Mouse (Mus musculus): ENCODE data around the gene Shd. TPM values are rescaled to one million over a fixed set of nuclear protein-coding genes. Genes with fewer than 3 reads are reported as not detected.

Gene Shd
- total and polyA plus RNA-seq, 3 experiments = 0.46 to 0.87 (median 0.47) TPM

DNA sequence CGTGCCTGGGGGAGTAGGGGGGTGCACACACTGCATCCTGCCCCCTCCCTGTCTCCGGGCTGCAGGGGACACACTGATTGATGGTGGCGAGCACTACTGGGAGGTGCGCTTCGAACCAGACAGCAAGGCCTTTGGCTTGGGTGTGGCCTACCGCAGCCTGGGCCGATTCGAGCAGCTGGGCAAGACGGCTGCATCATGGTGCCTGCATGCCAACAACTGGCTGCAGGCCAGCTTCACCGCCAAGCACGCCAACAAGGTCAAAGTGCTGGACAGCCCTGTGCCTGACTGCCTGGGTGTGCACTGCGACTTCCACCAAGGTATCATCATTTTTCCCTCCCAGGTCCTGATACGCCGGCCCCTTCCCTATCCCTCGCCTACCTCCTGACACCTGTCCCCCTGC is 25.7 kb downstream of the Shd start:
- Histone ChIP-seq H3K4me2 (ENCODE audit: insufficient read depth, low read depth, poor library complexity, severe bottlenecking) (no peak overlapping the region), H3K79me2 (replicated peaks; ENCODE audit: control insufficient read depth, extremely low read depth, insufficient read depth, poor library complexity, severe bottlenecking) (no peaks in the 10 kb centered on the region), H3K4me1 (ENCODE audit: control insufficient read depth in 1 of 2, insufficient read depth in 2 of 2) (no peaks in the 10 kb centered on the region), H3K9ac (ENCODE audit: insufficient read depth, low read depth) (no peak overlapping the region), H3K4me3 (replicated peaks in 1 of 3; ENCODE audit: low read depth in 2 of 3, low read length in 2 of 3, poor library complexity in 1 of 3) (no peak overlapping the region), H3K9me3 (replicated peaks; ENCODE audit: low read length) (peaks cover 8% of the 10 kb centered on the region), H3K36me3 (replicated peaks in 1 of 2; ENCODE audit: control insufficient read depth in 1 of 2, insufficient read depth in 1 of 2, low read length in 1 of 2) (no peaks in the 10 kb centered on the region), H3K27me3 (replicated peaks) (peaks cover 51% of the 10 kb centered on the region), H3K27ac (ENCODE audit: insufficient read depth, low read depth) (no peak overlapping the region)
- TF ChIP-seq SMC3 (IDR thresholded peaks at IDR 0.05; ENCODE audit: low read depth, low read length) (no peak), POLR2AphosphoS2 (IDR thresholded peaks at IDR 0.05; ENCODE audit: low read depth, low read length) (no peak), UBTF (IDR thresholded peaks at IDR 0.05; ENCODE audit: low read depth, low read length) (no peak), SIN3A (IDR thresholded peaks at IDR 0.05; ENCODE audit: low read length) (no peak), RCOR1 (conservative IDR thresholded peaks at IDR 0.05; ENCODE audit: low read depth, low read length) (no peak), CHD1 (IDR thresholded peaks at IDR 0.05; ENCODE audit: low read depth, low read length) (no peak)
- no peak for DNase-seq (ENCODE audit: extremely low read depth)
- in situ Hi-C loops (cut with MboI; ENCODE audit: low pct_ligation_motif_present, low pct_unique_long_range_greater_than_20kb, low sequenced_read_pairs) = no loop called here
- dilution Hi-C loops (cut with MboI; ENCODE audit: extremely low pct_ligation_motif_present, extremely low pct_unique_long_range_greater_than_20kb, low sequenced_read_pairs) = no loop called here

DNA sequence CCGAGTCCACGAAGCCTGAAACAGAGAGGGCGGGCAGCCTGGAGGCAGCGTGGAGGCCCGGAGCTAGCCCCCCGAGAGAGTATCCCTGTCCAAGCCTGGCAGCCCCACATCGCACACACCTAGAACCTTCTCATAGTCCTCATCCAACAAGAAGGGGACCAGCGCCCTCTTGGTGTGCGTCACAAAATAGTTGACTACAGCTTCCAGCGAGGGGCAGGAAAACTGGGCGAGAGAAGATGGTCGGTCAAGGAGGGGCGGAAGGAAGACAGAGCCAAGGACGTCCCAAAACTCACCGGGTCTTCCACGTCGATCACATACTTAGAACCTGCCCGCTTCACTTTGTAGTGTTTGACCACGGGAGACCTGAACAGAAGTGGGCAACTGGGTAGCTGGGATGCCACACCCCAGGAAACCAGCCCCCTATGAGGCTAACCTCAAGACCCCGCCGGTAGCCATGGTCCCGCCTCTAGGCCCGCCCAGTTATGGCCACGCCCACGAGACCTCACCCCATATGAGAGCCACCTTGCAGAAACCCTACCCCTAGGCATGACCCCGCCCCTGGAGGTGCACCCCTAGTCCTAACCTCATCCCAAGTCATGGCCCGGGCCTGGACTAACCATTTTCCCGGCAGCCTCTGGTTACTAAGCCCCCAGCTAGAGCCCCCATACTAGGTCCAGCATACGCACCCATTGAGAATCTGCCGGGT is 29.7 kb downstream of the Shd start:
- Histone ChIP-seq H3K4me3 (replicated peaks in 1 of 3; ENCODE audit: low read depth in 2 of 3, low read length in 2 of 3, poor library complexity in 1 of 3) (no peak overlapping the region), H3K4me1 (ENCODE audit: control insufficient read depth in 1 of 2, insufficient read depth in 2 of 2) (peaks cover 0 to under 1% of the 10 kb centered on the region in 2 experiments; a peak in 2 of 4 replicates), H3K9me3 (replicated peaks; ENCODE audit: low read length) (peaks cover 11% of the 10 kb centered on the region), H3K27me3 (replicated peaks) (peaks cover 26% of the 10 kb centered on the region), H3K79me2 (replicated peaks; ENCODE audit: control insufficient read depth, extremely low read depth, insufficient read depth, poor library complexity, severe bottlenecking) (no peaks in the 10 kb centered on the region), H3K4me2 (ENCODE audit: insufficient read depth, low read depth, poor library complexity, severe bottlenecking) (no peak overlapping the region), H3K27ac (ENCODE audit: insufficient read depth, low read depth) (no peak overlapping the region), H3K9ac (ENCODE audit: insufficient read depth, low read depth) (no peak overlapping the region), H3K36me3 (replicated peaks in 1 of 2; ENCODE audit: control insufficient read depth in 1 of 2, insufficient read depth in 1 of 2, low read length in 1 of 2) (no peaks in the 10 kb centered on the region)
- dilution Hi-C loops (cut with MboI; ENCODE audit: extremely low pct_ligation_motif_present, extremely low pct_unique_long_range_greater_than_20kb, low sequenced_read_pairs) = no loop called here
- TF ChIP-seq PAX5 (IDR thresholded peaks at IDR 0.05; ENCODE audit: low read length) = no peak
- TF ChIP-seq POLR2AphosphoS2 (IDR thresholded peaks at IDR 0.05; ENCODE audit: low read depth, low read length) = no peak
- no peak for TF ChIP-seq KAT2A (IDR thresholded peaks at IDR 0.05; ENCODE audit: insufficient replicate concordance, low read length)
- no peak for TF ChIP-seq RAD21 (IDR thresholded peaks at IDR 0.05; ENCODE audit: low read depth, low read length)
- no peak for TF ChIP-seq ZMIZ1 (IDR thresholded peaks at IDR 0.05; ENCODE audit: low read depth, low read length)
- no peak for TF ChIP-seq JUN (IDR thresholded peaks at IDR 0.05; ENCODE audit: insufficient read depth, low read depth, low read length)
- no peak for TF ChIP-seq GABPA (IDR thresholded peaks at IDR 0.05; ENCODE audit: insufficient replicate concordance, low read depth, low read length)
- no peak for TF ChIP-seq UBTF (IDR thresholded peaks at IDR 0.05; ENCODE audit: low read depth, low read length)
- TF ChIP-seq RCOR1 (conservative IDR thresholded peaks at IDR 0.05; ENCODE audit: low read depth, low read length) = no peak
- no peak for TF ChIP-seq SIN3A (IDR thresholded peaks at IDR 0.05; ENCODE audit: low read length)
- TF ChIP-seq MEF2A (IDR thresholded peaks at IDR 0.05; ENCODE audit: borderline replicate concordance, low read depth, low read length) = no peak
- TF ChIP-seq MYC (IDR thresholded peaks at IDR 0.05; ENCODE audit: low read depth, low read length) = no peak
- TF ChIP-seq MAX (IDR thresholded peaks at IDR 0.05; ENCODE audit: low read length) = no peak
- TF ChIP-seq IRF4 (IDR thresholded peaks at IDR 0.05; ENCODE audit: low read depth, low read length) = no peak
- no peak for TF ChIP-seq NRF1 (IDR thresholded peaks at IDR 0.05; ENCODE audit: low read depth, low read length)
- no peak for TF ChIP-seq EP300 (IDR thresholded peaks at IDR 0.05; ENCODE audit: low read length)
- TF ChIP-seq JUND (conservative IDR thresholded peaks at IDR 0.05; ENCODE audit: low read depth, low read length) = no peak
- TF ChIP-seq POLR2A (IDR thresholded peaks at IDR 0.05; ENCODE audit: low read depth, low read length) = no peak
- TF ChIP-seq BHLHE40 (IDR thresholded peaks at IDR 0.05; ENCODE audit: low read depth, low read length) = no peak
- no peak for TF ChIP-seq TCF12 (IDR thresholded peaks at IDR 0.05; ENCODE audit: low read depth, low read length)
- no peak for DNase-seq (ENCODE audit: extremely low read depth)
- in situ Hi-C loops (cut with MboI; ENCODE audit: low pct_ligation_motif_present, low pct_unique_long_range_greater_than_20kb, low sequenced_read_pairs) = no loop called here
